Mouse (Mus musculus) cerebellum, adult 2 months (tissue): ENCODE results near the gene Nek2.

Experiments used
- CTCF ChIP-seq: fragments of 200-500 bp; IDR thresholded peaks from 2 replicates; pipeline ENCODE4 v1.5.1; 2011; ENCODE audit warnings: low read depth, mild to moderate bottlenecking, control low read depth, low read length, moderate library complexity, borderline replicate concordance; ENCODE audit not compliant: insufficient read depth
- POLR2A ChIP-seq: fragments of 200-500 bp; IDR thresholded peaks from 2 replicates; pipeline ENCODE4 v1.6.1; 2011; ENCODE audit warnings: low read length, control low read depth, borderline replicate concordance; ENCODE audit not compliant: insufficient read depth

DNA sequence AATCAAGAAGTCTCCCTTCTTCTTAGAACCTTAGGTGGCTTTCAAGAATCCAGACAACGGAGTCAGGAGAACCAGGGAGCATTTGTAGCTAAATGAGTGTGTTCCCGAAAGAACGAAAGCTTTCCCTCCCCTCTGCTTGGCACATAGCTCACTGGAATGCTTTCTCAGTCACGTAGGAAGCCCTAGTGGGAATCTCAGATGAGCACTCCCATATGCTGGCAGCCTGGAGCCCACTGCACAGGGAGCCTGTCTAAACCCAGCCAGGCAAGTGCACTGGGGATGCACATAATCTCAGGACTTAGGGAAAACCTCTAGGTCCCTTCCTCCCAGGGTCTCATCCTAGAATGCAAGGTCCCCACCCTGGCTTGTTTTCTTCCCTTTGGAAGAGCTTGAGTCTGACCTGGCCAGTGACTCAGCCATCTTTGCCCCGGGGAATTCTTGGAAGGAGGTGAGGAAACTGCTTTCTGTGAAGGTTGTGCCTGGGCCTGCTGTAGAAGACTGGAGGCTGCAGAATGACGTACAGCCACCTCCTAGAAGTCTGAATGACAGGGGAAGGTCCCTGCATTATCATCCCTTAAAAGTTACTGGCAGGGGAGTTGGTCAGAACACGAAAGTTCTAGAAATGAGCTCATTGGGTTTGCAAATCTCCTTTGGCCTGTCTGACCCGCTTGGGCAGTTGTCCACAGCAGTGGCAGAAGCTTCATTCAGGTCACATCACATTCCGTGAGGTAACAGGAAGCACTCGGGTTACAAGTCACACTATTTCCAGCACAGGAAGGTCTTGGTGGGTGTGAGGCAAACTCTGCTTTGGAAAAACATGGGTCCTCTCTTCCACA, 18.2 kb upstream of the Nek2 start:
- TF ChIP-seq POLR2A (no peak), CTCF (no peak)
